Mouse (Mus musculus): Measurements from ENCODE around the gene Smarca2.
"Not testable (repeated sequence)": the region's sequence is repeated elsewhere in the genome, so short reads cannot be mapped to it uniquely, and the experiment has no call there.

The Smarca2 gene

GRCm38 (mm10) chr19:26690516-26690915 lies 85.7 kb downstream of the Smarca2 start:
- DNase-seq (ENCODE audit: low read depth, low spot score): no peak

- no peak for DNase-seq (ENCODE audit: low read depth, low spot score)
These were observed 92.3 kb downstream of the Smarca2 start for GRCm38 (mm10) chr19:26697107-26697506.

- no peak for DNase-seq (ENCODE audit: low read depth, low spot score)
These were observed 99.8 kb downstream of the Smarca2 start for GRCm38 (mm10) chr19:26704545-26705209.

- DNase-seq (ENCODE audit: low read depth, low spot score): no peak
These were observed 102.1 kb downstream of the Smarca2 start for GRCm38 (mm10) chr19:26706910-26707309.

- no peak for DNase-seq (ENCODE audit: low read depth, low spot score)
These were observed 104.2 kb downstream of the Smarca2 start for GRCm38 (mm10) chr19:26709095-26709494.

- DNase-seq (ENCODE audit: low read depth, low spot score): no peak
These were observed 106.4 kb downstream of the Smarca2 start for GRCm38 (mm10) chr19:26711268-26711667.

GRCm38 (mm10) chr19:26716217-26716616 lies 111.4 kb downstream of the Smarca2 start:
- no peak for DNase-seq (ENCODE audit: low read depth, low spot score)

- DNase-seq (ENCODE audit: low read depth, low spot score): no peak
These were observed 113.4 kb downstream of the Smarca2 start for GRCm38 (mm10) chr19:26718221-26718620.

- no peak for DNase-seq (ENCODE audit: low read depth, low spot score)
These were observed 114.3 kb downstream of the Smarca2 start for GRCm38 (mm10) chr19:26719161-26719560.

- DNase-seq (ENCODE audit: low read depth, low spot score): no peak
These were observed 116.9 kb downstream of the Smarca2 start for GRCm38 (mm10) chr19:26721741-26722140.

GRCm38 (mm10) chr19:26723899-26724298 lies 119.0 kb downstream of the Smarca2 start:
- DNase-seq (ENCODE audit: low read depth, low spot score): no peak

- no peak for DNase-seq (ENCODE audit: low read depth, low spot score)
These were observed 119.8 kb downstream of the Smarca2 start for GRCm38 (mm10) chr19:26724626-26725025.

- DNase-seq (ENCODE audit: low read depth, low spot score): no peak
These were observed 122.9 kb downstream of the Smarca2 start for GRCm38 (mm10) chr19:26727796-26728195.

GRCm38 (mm10) chr19:26730486-26730885 lies 125.6 kb downstream of the Smarca2 start:
- no peak for DNase-seq (ENCODE audit: low read depth, low spot score)

- no peak for DNase-seq (ENCODE audit: low read depth, low spot score)
These were observed 126.3 kb downstream of the Smarca2 start for GRCm38 (mm10) chr19:26731121-26731520.

- DNase-seq (ENCODE audit: low read depth, low spot score): no peak
These were observed 127.0 kb downstream of the Smarca2 start for GRCm38 (mm10) chr19:26731809-26732208.

- no peak for DNase-seq (ENCODE audit: low read depth, low spot score)
These were observed 128.2 kb downstream of the Smarca2 start for GRCm38 (mm10) chr19:26733055-26733454.

GRCm38 (mm10) chr19:26733546-26734100 lies 128.8 kb downstream of the Smarca2 start:
- no peak for DNase-seq (ENCODE audit: low read depth, low spot score)

- no peak for DNase-seq (ENCODE audit: low read depth, low spot score)
These were observed 129.9 kb downstream of the Smarca2 start for GRCm38 (mm10) chr19:26734704-26735109.

GRCm38 (mm10) chr19:26745021-26745420 lies 140.2 kb downstream of the Smarca2 start:
- not testable (repeated sequence) for DNase-seq (ENCODE audit: low read depth, low spot score)

GRCm38 (mm10) chr19:26745567-26745966 lies 140.7 kb downstream of the Smarca2 start:
- no peak for DNase-seq (ENCODE audit: low read depth, low spot score)

- DNase-seq (ENCODE audit: low read depth, low spot score): no peak
These were observed 141.4 kb downstream of the Smarca2 start for GRCm38 (mm10) chr19:26746290-26746689.

- DNase-seq (ENCODE audit: low read depth, low spot score): no peak
These were observed 142.0 kb downstream of the Smarca2 start for GRCm38 (mm10) chr19:26746709-26747467.

Measured in c-Kit-negative CD71-positive TER-119-positive erythroid progenitor cells, embryonic 14.5 days (primary cell).